8 mouse cellular contexts compared by ENCODE assay signal in the genomic region with DNA sequence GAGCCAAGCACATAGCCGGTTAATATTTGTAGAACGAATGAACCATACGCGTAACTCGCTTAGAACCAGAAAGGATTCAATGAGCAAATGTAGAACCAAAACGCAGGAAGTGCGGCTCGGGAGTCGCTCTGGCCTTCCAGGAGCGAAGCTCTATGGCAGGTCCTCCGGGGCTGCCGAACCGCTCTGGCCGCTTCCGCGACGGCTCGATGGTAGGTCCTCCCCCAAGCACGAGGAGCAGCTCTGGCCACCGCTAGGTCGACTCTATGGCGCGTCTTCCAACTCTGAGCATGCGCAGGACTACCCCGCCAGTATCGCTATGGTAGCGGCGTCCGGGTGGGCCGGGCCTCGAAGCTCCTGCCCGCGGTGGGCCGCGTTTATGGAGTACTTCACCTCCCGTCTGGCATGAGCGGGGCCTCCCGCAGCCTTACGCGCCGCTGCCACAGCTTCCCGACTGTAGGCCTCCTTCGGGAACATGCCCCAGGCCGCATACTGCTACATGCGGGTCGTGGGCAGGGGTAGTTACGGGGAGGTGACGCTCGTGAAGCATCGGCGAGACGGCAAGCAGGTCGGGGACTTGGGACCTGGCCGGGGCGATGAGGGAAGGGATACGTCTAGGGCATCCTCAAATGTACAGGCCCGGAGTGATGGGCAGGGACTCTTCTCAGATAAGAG. TPM values are rescaled to one million over a fixed set of nuclear protein-coding genes. Genes with fewer than 3 reads are reported as not detected.
DNase-seq lines count a peak whose midpoint lies in the region; ATAC-seq and TF ChIP-seq lines count a peak whose summit lies in the region.

Gene Nek4 (plus strand): TSS at position 224 of the 672 bp plus-strand sequence.

- H3K27ac ChIP-seq in hindbrain, embryonic 13.5 days, result peak within 1 kb of the TSS; percentile 81

- peak within 1 kb of the TSS; percentile 73 for H3K4me2 ChIP-seq in hindbrain, embryonic 13.5 days

- peaks cover 12% of the 10 kb centered on the region for H3K4me1 ChIP-seq in hindbrain, embryonic 13.5 days (replicated peaks)

- POLR2A ChIA-PET in Patski (lab: Charles Lee), result interaction anchor here (0.6 kb wide), 1 partner anchor 67 kb away, joined by 3 read pairs; no protein-coding TSS in a partner anchor

- TF ChIP-seq CTCF in Patski (IDR thresholded peaks at IDR 0.05), result no peak

- in situ Hi-C loops in Patski (cut with MboI; ENCODE audit: low pct_unique_long_range_greater_than_20kb), result no loop called here

- peak within 1 kb of the TSS; percentile 89 for H3K9ac ChIP-seq in hindbrain, embryonic 13.5 days

- H3K9me3 ChIP-seq in hindbrain, embryonic 13.5 days, result no peaks in the 10 kb centered on the region

- H3K27me3 ChIP-seq in Patski, result no peaks in the 10 kb centered on the region
- peaks cover 12% of the 10 kb centered on the region for H3K27me3 ChIP-seq in hindbrain, embryonic 13.5 days

- peak; percentile 65 for ATAC-seq in Patski
- ATAC-seq in hindbrain, embryonic 13.5 days (ENCODE audit: low FRiP score), result peak; percentile 99

- H3K36me3 ChIP-seq in hindbrain, embryonic 13.5 days, result peaks cover 19% of the 10 kb centered on the region

- CTCF ChIA-PET in Patski (lab: Charles Lee), result interaction anchor here (0.8 to 2.5 kb wide), 6 partner anchors 8 to 86 kb away, joined by 3 to 6 read pairs (median 4); no protein-coding TSS in a partner anchor

- WGBS in hindbrain, embryonic 13.5 days, result under 1% methylated on average over 57 of the region's 57 CpGs

- H3K4me3 ChIP-seq in hindbrain, embryonic 13.5 days, result peak within 1 kb of the TSS; percentile 77

- peak; percentile 89 for DNase-seq in Patski (ENCODE audit: low read depth, low spot score)
- peak; percentile 96 to 97 for DNase-seq in cerebellum, postnatal 14 days
- peak; percentile 95 for DNase-seq in frontal cortex, postnatal 14 days (ENCODE audit: low spot score in 2 of 2)
- peak; percentile 87 to 89 for DNase-seq in layer of hippocampus, postnatal 25 days (ENCODE audit: extremely low spot score in 1 of 2, low spot score in 1 of 2)
- peak; percentile 98 for DNase-seq in lung, postnatal 25 days (ENCODE audit: low spot score)
- peak; percentile 99 for DNase-seq in retina, embryonic 14.5 days (ENCODE audit: low spot score)
- peak; percentile 95 for DNase-seq in thymus, postnatal 4 days

RNA-seq across cellular contexts. Expression of gene Nek4, which starts in this region (rescaled TPM):
- polyA plus RNA-seq in Patski (2021), result 17.9 TPM
- 16.9 and 19.2 TPM in 2 replicates for polyA plus RNA-seq in hindbrain, embryonic 13.5 days (2015; fragmentation: Nextera tagmentation; extraction: Ambion mirVana)
- 10 to 100 TPM; 16.9 to 17.0 TPM for total RNA-seq in layer of hippocampus, postnatal 25 days (2021)

Comparison
In these comparisons a context has a peak if more than half of its experiments do, and no peak if none do; other contexts are left out.
1. Peak in every context shown above with its lines: DNase-seq, ATAC-seq, H3K4me3 ChIP-seq and H3K27ac ChIP-seq.